Mouse (Mus musculus) liver, embryonic 13.5 days (tissue): ENCODE data around the gene Luzp1. TPM values are rescaled to one million over a fixed set of nuclear protein-coding genes. Genes with fewer than 3 reads are reported as not detected.

Experiments
- ATAC-seq: fragments of 200-750 bp; cut with Nextera tagmentation; 2 replicates; pipeline ENCODE4 v1.8.0; 2017; ENCODE audit warnings: low read depth, mild to moderate bottlenecking, moderate number of reproducible peaks, moderate library complexity
- DNase-seq: peaks from one replicate; pipeline ENCODE4 v3.0.0; 2022
- H3K27ac ChIP-seq: fragments of 300-500 bp; sonication (generic); 2 replicates; pipeline ENCODE4 v1.5.1; 2015; ENCODE audit warnings: moderate library complexity, mild to moderate bottlenecking, inconsistent platforms
- H3K27me3 ChIP-seq: fragments of 300-500 bp; sonication (generic); 2 replicates; pipeline ENCODE4 v1.6.1; 2015; ENCODE audit warnings: mild to moderate bottlenecking, inconsistent platforms
- H3K36me3 ChIP-seq: fragments of 300-500 bp; sonication (generic); 2 replicates; pipeline ENCODE4 v1.6.1; 2015; ENCODE audit warnings: mild to moderate bottlenecking, inconsistent platforms
- H3K4me1 ChIP-seq: fragments of 300-500 bp; sonication (generic); replicated peaks from 2 replicates; pipeline ENCODE4 v1.6.1; 2015; ENCODE audit warnings: inconsistent platforms
- H3K4me2 ChIP-seq: fragments of 300-500 bp; sonication (generic); 2 replicates; pipeline ENCODE4 v1.6.1; 2015; ENCODE audit warnings: inconsistent platforms, mild to moderate bottlenecking, moderate library complexity
- H3K4me3 ChIP-seq: fragments of 300-500 bp; sonication (generic); replicated peaks from 2 replicates; pipeline ENCODE4 v1.5.1; 2015; ENCODE audit warnings: mild to moderate bottlenecking, inconsistent platforms
- H3K9ac ChIP-seq: fragments of 300-500 bp; sonication (generic); 2 replicates; pipeline ENCODE4 v1.6.1; 2015; ENCODE audit warnings: mild to moderate bottlenecking, inconsistent platforms
- H3K9me3 ChIP-seq: fragments of 300-500 bp; sonication (generic); replicated peaks from 2 replicates; pipeline ENCODE4 v1.6.1; 2016; ENCODE audit warnings: inconsistent platforms
- WGBS: fragments of 180-500 bp; shearing (Covaris S2); methylation state at CpG from one replicate; pipeline ENCODE4 v1.1.7; 2015; ENCODE audit not compliant: insufficient replicate concordance; 5-methylcytosine and 5-hydroxymethylcytosine counted together
- polyA plus RNA-seq: library from polyadenylated mRNA; unstranded; fragments of >200 nt; fragmentation: Nextera tagmentation; extraction: Ambion mirVana; gene quantifications from 2 replicates; pipeline ENCODE4 v1.2.1, GENCODE M21; 2015

Luzp1 gene
- polyA plus RNA-seq, 1 experiment from 2014 or later: 19.3 TPM

DNA sequence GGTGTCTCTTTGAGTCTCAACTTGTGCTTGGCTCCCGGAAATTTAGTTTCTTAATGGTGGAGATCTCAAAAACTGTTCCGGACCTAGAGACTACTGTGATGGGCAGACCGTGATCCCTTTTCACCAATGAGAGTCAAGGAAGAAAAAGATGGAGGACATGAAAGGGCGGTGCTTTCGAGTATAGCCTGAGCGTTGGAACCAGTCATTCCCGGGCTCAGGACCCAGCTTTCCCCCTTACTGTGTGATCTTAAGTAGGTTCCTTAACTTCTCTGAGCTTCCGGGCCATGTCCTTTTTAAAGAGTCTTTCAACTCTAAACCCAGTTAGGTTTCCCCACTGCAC is 6.8 kb upstream of the Luzp1 start:
- peaks cover 21% of the 10 kb centered on the region for H3K4me1 ChIP-seq
- no peak overlapping the region for H3K27ac ChIP-seq
- H3K27me3 ChIP-seq: peaks cover 67% of the 10 kb centered on the region
- peak overlapping the region; percentile 86 for H3K4me2 ChIP-seq
- no peak for ATAC-seq
- H3K9ac ChIP-seq: peak overlapping the region; percentile 68
- 1% methylated on average over 8 of the region's 8 CpGs for WGBS
- no peaks in the 10 kb centered on the region for H3K9me3 ChIP-seq
- peak overlapping the region; percentile 65 for H3K4me3 ChIP-seq
- H3K36me3 ChIP-seq: no peaks in the 10 kb centered on the region
- DNase-seq: no peak

DNA sequence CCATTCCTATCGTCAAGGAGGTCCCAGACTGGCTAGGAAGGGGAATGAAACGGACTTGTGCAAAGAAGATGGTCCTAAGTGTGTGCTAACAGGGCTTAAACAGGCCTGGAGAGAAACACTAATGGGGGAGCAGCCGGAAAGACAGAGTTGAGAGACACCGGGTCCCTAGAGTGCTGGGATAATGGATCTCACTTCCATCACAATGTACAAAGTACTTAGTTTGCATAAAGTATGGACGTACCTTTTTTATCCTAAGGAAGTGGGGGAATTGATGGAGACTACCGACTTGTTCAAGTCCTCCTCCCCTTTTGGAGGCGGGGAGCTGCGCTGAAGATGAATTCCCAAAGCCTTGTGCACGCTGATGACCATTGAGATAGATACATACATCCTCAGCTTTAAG is 6.1 kb upstream of the Luzp1 start:
- WGBS: 41% methylated on average over 9 of the region's 9 CpGs
- Histone ChIP-seq H3K27ac (no peak overlapping the region), H3K9ac (no peak overlapping the region), H3K36me3 (no peaks in the 10 kb centered on the region), H3K4me2 (peak overlapping the region; percentile 86), H3K9me3 (no peaks in the 10 kb centered on the region), H3K27me3 (peaks cover 67% of the 10 kb centered on the region), H3K4me3 (peak overlapping the region; percentile 65), H3K4me1 (peaks cover 23% of the 10 kb centered on the region)
- ATAC-seq (no peak), DNase-seq (no peak)

DNA sequence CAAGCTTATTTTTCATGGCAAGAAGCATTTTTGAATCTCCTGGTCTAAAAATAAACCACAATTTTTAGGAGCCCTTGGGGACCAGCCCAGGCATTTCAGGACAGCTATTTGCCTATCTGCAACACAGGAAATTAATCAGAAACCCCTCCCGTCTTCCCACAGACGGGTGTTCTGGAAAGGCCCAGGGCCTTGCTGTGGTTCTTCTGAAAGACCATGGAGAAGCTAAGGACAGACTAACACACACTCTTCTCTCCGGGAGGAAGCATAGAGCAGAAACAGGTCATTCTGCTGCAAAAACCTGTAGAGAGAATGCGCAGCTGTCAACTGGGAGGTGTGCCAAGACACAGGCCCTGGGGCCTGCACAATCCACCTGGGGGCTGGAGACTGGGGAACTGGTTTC is 3.3 kb upstream of the Luzp1 start:
- no peak for ATAC-seq

DNA sequence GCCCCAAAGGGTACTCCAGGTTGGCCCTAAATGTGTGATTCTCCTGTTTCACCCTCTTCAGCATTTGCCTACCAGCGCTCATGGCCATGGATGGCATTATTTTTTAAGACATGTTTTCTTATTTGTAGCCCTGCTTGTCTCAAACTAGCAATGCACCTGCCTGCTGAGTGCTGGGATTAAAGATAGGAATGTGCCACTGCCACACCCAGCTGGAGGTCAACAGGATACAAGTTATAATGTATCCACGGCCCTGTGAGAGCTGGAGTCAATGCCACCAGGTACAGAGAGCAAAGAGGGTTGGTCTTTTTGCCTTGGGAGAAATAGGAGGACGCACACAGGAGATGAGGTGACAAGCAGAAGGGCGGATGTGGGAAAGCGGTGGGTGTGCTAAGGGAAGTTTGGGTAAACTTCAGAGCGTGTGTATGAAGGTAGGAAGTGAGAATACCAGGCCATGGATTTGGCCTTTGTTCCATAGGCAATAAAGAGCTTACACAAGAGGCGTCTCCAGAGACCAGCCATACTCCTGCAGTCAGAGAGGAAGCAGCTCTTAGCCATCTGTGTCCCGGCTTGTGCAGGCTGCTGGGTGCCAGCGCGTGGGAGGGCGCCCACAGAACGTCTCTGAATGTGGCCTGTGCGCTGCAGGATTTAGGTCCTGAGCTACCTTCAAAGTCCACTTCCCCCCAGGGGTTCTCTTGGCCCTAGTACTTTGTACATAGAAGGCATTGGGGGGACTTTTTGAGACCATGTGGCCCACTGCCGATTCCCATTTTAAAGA is 821 bp upstream of the Luzp1 start:
- Histone ChIP-seq H3K4me2 (peak overlapping the region; percentile 92), H3K27ac (no peak overlapping the region), H3K4me1 (peaks cover 39% of the 10 kb centered on the region), H3K9me3 (no peaks in the 10 kb centered on the region), H3K36me3 (no peaks in the 10 kb centered on the region), H3K4me3 (peak overlapping the region; percentile 75; the same call in 1 of the 2 replicates), H3K27me3 (peaks cover 58% of the 10 kb centered on the region), H3K9ac (no peak overlapping the region)
- DNase-seq (no peak), ATAC-seq (no peak)
- 62% methylated on average over 14 of the region's 14 CpGs for WGBS

More for the DNA sequence above, 3.3 kb upstream of the Luzp1 start:
- no peak for DNase-seq
- 56% methylated on average over 4 of the region's 4 CpGs for WGBS
- no peaks in the 10 kb centered on the region for H3K36me3 ChIP-seq
- H3K4me1 ChIP-seq: peaks cover 50% of the 10 kb centered on the region
- H3K9ac ChIP-seq: no peak overlapping the region
- peaks cover 73% of the 10 kb centered on the region for H3K27me3 ChIP-seq
- H3K4me2 ChIP-seq: no peak overlapping the region
- H3K9me3 ChIP-seq: no peaks in the 10 kb centered on the region
- no peak overlapping the region for H3K27ac ChIP-seq
- H3K4me3 ChIP-seq: no peak overlapping the region

DNA sequence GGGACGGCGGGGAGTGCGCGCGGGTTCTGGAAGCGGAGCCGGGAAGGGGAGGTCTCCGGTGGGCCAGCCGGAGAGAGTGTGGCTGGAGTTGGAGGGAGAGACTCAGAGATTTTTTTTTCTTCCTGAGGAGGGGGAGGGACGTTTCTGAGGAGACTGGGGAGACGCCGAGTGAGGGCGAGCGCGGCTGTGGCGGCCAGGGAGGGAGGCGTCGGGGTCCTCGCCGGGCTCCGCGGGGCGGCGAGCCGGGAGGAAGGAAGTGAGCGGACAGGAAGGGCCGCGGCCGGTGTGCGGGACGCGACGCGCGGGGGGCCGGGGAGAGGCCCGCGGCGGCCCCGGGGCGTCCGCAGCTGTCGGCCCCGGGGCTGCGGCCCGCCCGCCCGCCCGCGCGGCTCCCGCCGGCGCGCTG is 383 bp downstream of the Luzp1 start:
- peak overlapping the region; percentile 74 for H3K27ac ChIP-seq
- 1% methylated on average over 46 of the region's 55 CpGs for WGBS

DNA sequence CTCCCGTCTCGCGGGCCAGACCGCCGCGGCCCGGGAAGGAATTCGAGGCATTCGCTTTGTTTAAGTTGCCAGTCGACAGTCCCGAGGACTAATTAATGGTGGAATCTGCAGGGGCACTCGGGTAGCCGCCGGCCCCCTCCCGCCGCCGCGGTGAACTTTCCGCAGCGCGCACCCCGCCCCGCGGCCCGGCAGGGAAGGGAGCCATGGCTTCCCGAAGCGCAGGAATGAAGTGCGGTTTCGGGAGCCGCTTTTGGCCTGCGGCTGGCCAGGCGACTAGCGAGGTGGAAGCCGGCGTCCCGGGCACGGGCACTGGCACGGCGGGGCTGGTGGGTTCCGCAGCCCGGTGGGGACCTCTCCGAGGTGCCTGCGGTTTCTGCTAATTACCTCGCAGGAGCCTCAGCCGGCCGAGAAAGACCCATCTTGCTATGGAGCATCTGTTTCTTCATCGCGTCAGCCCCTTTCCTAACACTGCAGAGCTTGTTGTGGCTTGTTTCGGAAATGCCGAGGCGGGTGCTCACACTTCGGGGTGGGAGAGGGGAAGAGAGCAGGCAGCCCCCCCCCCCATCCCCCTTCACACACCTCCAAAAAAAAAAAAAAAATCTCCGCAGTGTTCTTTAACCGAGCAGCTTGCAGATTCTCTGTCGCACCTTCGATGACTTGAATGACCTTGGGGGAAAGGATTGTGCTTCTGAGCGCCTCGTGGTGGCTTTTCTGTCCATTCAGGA is 948 bp downstream of the Luzp1 start:
- Histone ChIP-seq H3K4me2 (peak overlapping the region; percentile 92), H3K36me3 (no peaks in the 10 kb centered on the region), H3K27me3 (peaks cover 41% of the 10 kb centered on the region), H3K9me3 (no peaks in the 10 kb centered on the region), H3K4me3 (peak overlapping the region; percentile 75), H3K9ac (peak overlapping the region; percentile 78), H3K4me1 (peaks cover 39% of the 10 kb centered on the region), H3K27ac (peak overlapping the region; percentile 74)
- DNase-seq (peak; percentile 10), ATAC-seq (no peak)
- under 1% methylated on average over 57 of the region's 58 CpGs for WGBS

More for the DNA sequence above, 383 bp downstream of the Luzp1 start:
- peak; percentile 49 for ATAC-seq
- Histone ChIP-seq H3K36me3 (no peaks in the 10 kb centered on the region), H3K4me3 (peak overlapping the region; percentile 75), H3K4me2 (peak overlapping the region; percentile 92), H3K27me3 (peaks cover 46% of the 10 kb centered on the region), H3K9me3 (no peaks in the 10 kb centered on the region), H3K9ac (peak overlapping the region; percentile 78), H3K4me1 (peaks cover 39% of the 10 kb centered on the region)
- no peak for DNase-seq

DNA sequence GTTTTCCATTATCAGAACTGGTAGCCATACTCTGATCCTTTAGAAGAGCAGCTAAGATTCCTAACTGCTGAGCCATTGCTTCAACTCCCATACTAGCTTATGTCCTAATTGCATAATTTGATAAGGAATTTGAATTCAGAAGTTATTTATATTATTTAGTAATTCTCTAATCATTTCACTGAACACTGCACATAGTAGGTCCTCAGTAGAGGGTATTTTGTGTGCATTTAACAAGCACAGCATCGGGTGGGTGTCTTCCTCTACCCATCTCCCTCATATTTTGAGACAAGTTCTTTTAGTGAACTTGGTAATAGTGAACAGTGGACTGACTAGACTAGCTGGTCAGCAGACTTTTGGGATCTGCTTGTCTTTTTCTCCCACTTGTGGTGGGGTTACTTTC is 7.1 kb downstream of the Luzp1 start:
- no peak overlapping the region for H3K9ac ChIP-seq

DNA sequence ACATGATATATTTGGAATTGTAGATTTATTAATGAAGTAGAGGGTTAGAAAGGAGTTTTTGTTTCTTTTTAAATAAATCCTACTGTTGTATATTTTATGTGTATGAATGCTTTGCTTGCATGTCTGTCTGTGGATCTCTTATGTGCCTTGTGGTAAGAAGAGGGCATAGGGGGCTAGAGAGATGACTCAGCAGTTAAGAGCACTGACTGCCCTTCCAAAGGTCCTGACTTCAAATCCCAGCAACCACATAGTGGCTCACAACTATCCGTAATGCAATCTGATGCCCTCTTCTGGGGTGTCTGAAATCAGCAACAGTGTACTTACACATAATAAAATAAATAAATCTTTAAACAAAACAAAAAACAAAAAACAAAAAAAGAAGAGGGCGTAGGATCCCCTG is 17.0 kb downstream of the Luzp1 start:
- no peak for DNase-seq
- WGBS: 79% methylated on average over 2 of the region's 2 CpGs
- Histone ChIP-seq H3K4me2 (no peak overlapping the region), H3K27ac (no peak overlapping the region), H3K4me3 (no peak overlapping the region), H3K9ac (no peak overlapping the region), H3K4me1 (peaks cover 5% of the 10 kb centered on the region), H3K36me3 (no peaks in the 10 kb centered on the region), H3K27me3 (no peaks in the 10 kb centered on the region), H3K9me3 (no peaks in the 10 kb centered on the region)
- ATAC-seq: no peak

More for the DNA sequence above, 7.1 kb downstream of the Luzp1 start:
- Histone ChIP-seq H3K36me3 (no peaks in the 10 kb centered on the region), H3K4me2 (no peak overlapping the region), H3K4me3 (no peak overlapping the region), H3K9me3 (no peaks in the 10 kb centered on the region), H3K27me3 (peaks cover 5% of the 10 kb centered on the region), H3K27ac (no peak overlapping the region), H3K4me1 (peaks cover 2% of the 10 kb centered on the region)
- no peak for DNase-seq
- WGBS: 72% methylated on average over 1 of the region's 1 CpGs
- ATAC-seq: no peak

DNA sequence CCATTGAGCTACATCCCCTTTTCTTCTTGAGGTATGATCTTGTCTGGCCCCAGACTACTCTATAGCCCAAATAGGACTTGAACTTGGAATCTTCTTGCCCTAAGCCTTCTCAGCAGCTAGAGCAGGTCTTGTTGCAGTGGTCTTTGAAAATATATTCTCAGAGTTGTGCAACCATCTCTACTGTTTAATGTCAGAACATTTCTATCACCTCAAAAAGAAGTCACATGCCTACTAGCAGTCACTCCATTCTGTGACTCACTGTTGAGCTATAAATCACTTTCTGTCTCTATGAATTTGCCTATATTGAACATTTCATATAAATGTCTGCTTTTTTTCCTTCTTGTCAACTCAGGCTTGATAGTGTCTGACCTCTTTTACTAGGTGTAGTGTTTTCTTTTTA is 26.4 kb downstream of the Luzp1 start:
- no peaks in the 10 kb centered on the region for H3K36me3 ChIP-seq
- ATAC-seq (no peak), DNase-seq (no peak)
- H3K4me2 ChIP-seq: no peak overlapping the region
- H3K27me3 ChIP-seq: no peaks in the 10 kb centered on the region
- H3K9ac ChIP-seq: no peak overlapping the region
- H3K27ac ChIP-seq: no peak overlapping the region
- H3K4me3 ChIP-seq: no peak overlapping the region
- peaks cover 6% of the 10 kb centered on the region; the same call in 1 of the 2 replicates for H3K4me1 ChIP-seq
- no peaks in the 10 kb centered on the region for H3K9me3 ChIP-seq

DNA sequence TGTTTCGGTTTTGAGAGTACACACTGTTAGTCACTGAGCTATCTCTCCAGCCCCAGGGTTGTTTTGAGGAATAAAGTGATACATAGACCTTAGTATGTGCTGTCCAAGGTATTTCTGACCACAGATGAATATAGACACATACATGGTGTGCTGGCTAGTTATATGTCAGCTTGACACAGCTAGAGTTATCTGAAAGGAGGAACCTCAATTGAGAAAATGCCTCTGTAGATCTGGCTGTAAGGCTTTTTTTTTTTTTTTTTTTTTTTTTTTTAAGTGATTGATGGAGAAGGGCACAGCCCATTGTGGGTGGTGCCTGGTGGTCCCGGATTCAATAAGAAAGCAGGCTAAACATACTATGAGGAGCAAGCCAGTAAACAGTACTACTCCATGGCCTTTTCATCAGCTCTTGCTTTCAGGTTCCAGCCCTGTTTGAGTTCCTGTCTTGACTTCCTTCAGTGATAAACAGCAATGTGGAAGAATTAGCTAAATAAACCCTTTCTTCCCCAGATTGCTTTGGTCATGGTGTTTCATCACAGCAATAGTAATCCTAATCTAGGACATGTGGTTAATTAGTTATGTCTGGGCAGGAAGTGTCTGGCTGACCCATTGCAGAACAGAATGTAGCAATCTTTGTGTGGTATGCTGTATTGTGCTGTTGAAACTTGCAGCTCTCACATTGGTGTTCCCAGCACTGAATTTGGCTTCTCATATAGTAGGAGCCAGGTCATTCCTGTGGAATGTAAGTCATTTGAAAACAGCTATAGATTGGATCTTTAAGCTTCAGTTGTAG is 36.1 kb downstream of the Luzp1 start:
- no peak overlapping the region for H3K27ac ChIP-seq

DNA sequence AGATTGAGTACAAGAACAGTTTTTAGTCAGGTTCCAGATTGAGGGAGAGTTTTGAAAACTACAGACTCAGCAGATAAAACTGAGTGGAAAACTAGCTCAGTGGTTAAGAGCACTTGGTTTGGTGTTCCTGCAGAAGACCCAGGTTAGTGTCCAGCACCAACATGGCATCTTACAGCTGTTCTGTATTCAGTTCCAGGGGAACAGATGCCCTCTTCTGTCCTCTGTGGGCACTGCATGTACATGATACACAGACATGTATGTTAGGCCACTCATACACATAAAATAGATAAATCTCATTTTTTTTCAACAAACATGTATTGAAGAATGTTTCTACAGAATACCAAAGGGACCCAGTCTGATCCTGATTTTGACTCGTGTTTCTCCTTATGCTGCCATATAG is 40.3 kb downstream of the Luzp1 start:
- DNase-seq (no peak), ATAC-seq (no peak)
- no peaks in the 10 kb centered on the region for H3K27me3 ChIP-seq
- H3K4me1 ChIP-seq: peaks cover 18% of the 10 kb centered on the region
- WGBS: 66% methylated on average over 1 of the region's 1 CpGs
- no peak overlapping the region for H3K9ac ChIP-seq
- H3K9me3 ChIP-seq: no peaks in the 10 kb centered on the region
- H3K36me3 ChIP-seq: no peaks in the 10 kb centered on the region
- no peak overlapping the region for H3K27ac ChIP-seq
- no peak overlapping the region for H3K4me2 ChIP-seq
- no peak overlapping the region for H3K4me3 ChIP-seq

More for the DNA sequence above, 36.1 kb downstream of the Luzp1 start:
- DNase-seq (no peak), ATAC-seq (no peak)
- 21% methylated on average over 2 of the region's 2 CpGs for WGBS
- no peak overlapping the region for H3K4me2 ChIP-seq
- no peaks in the 10 kb centered on the region for H3K36me3 ChIP-seq
- no peaks in the 10 kb centered on the region for H3K9me3 ChIP-seq
- no peak overlapping the region for H3K4me3 ChIP-seq
- H3K4me1 ChIP-seq: peaks cover 10% of the 10 kb centered on the region
- no peak overlapping the region for H3K9ac ChIP-seq
- H3K27me3 ChIP-seq: no peaks in the 10 kb centered on the region
